Mouse (Mus musculus) adrenal gland, postnatal 25 days (tissue): ENCODE data around the gene Pxt1. TPM values are rescaled to one million over a fixed set of nuclear protein-coding genes. Genes with fewer than 3 reads are reported as not detected.

ENCODE experiments used
- total RNA-seq: library from RNA; stranded (reverse); gene quantifications from 2 replicates; pipeline ENCODE4 v1.2.3, GENCODE M21; 2021

Pxt1 gene
- total RNA-seq, 1 experiment from 2014 or later: not detected

Other genes with a start within 250 kb of the Pxt1 start
- 1.7 and 2.2 TPM in 2 replicates for gene AC170998.1, start 217.8 kb downstream of the Pxt1 start, total RNA-seq
- 189 and 241 TPM in 2 replicates for gene Mapk13, start 174.5 kb downstream of the Pxt1 start, total RNA-seq
- 91.3 and 122 TPM in 2 replicates for gene Brpf3, start 142.8 kb downstream of the Pxt1 start, total RNA-seq
- 0.09 TPM in 1 of 2 replicates, not detected in the other for gene Pnpla1, start 85.4 kb downstream of the Pxt1 start, total RNA-seq
- gene 4930539E08Rik, start 28.5 kb downstream of the Pxt1 start, total RNA-seq: not detected in 2 replicates
- 47.8 and 69.8 TPM in 2 replicates for gene Kctd20, start 8.1 kb upstream of the Pxt1 start, total RNA-seq
- gene Stk38, start 64.2 kb upstream of the Pxt1 start, total RNA-seq: 79.5 TPM in 2 replicates
- 119 and 172 TPM in 2 replicates for gene Srsf3, start 88.8 kb upstream of the Pxt1 start, total RNA-seq
- gene Cdkn1a, start 147.1 kb upstream of the Pxt1 start, total RNA-seq: 8.9 and 23.4 TPM in 2 replicates
- gene Rab44, start 170.3 kb upstream of the Pxt1 start, total RNA-seq: 0.30 and 0.86 TPM in 2 replicates